Mouse (Mus musculus) heart, embryonic 14.5 days (tissue): Measurements from ENCODE around the gene Kcnj9. TPM values are rescaled to one million over a fixed set of nuclear protein-coding genes. Genes with fewer than 3 reads are reported as not detected.

Experiments used
- ATAC-seq: fragments of 200-750 bp; cut with Nextera tagmentation; 2 replicates; pipeline ENCODE4 v1.8.0; 2017; ENCODE audit warnings: low read depth, moderate TSS enrichment; ENCODE audit not compliant: insufficient number of reproducible peaks, insufficient read depth, low FRiP score
- H3K27ac ChIP-seq, 2 experiments: fragments of 200-500 bp in 1 of 2; fragments of 300-500 bp in 1 of 2; sonication (generic) in 1 of 2; replicated peaks in 1 of 2; 2 replicates each; pipeline ENCODE4 v1.5.1; 2012 to 2014; ENCODE audit warnings: low read depth in 2 of 2, low read length in 2 of 2, control low read depth in 1 of 2, mild to moderate bottlenecking in 1 of 2, mixed read lengths in 1 of 2; ENCODE audit not compliant: control insufficient read depth in 1 of 2, insufficient read depth in 1 of 2
- H3K27me3 ChIP-seq: fragments of 300-500 bp; sonication (generic); 2 replicates; pipeline ENCODE4 v1.6.1; 2014; ENCODE audit warnings: mild to moderate bottlenecking, low read length, control low read depth; ENCODE audit not compliant: control insufficient read depth, insufficient read depth
- H3K36me3 ChIP-seq: fragments of 300-500 bp; sonication (generic); 2 replicates; pipeline ENCODE4 v1.6.1; 2014; ENCODE audit warnings: mild to moderate bottlenecking, control low read depth, low read length, mixed read lengths; ENCODE audit not compliant: control insufficient read depth, insufficient read depth
- H3K4me1 ChIP-seq, 2 experiments: fragments of 200-500 bp in 1 of 2; fragments of 300-500 bp in 1 of 2; sonication (generic) in 1 of 2; 2 replicates each; pipeline ENCODE4 v1.6.1; 2012 to 2014; ENCODE audit warnings: low read length in 2 of 2, control low read depth in 1 of 2, mixed read lengths in 1 of 2; ENCODE audit not compliant: control insufficient read depth in 2 of 2, insufficient read depth in 2 of 2
- H3K4me2 ChIP-seq: fragments of 300-500 bp; sonication (generic); 2 replicates; pipeline ENCODE4 v1.6.1; 2014; ENCODE audit warnings: mild to moderate bottlenecking, low read length
- H3K4me3 ChIP-seq, 2 experiments: fragments of 200-500 bp in 1 of 2; fragments of 300-500 bp in 1 of 2; sonication (generic) in 1 of 2; 2 replicates each; pipeline ENCODE4 v1.5.1; 2012 to 2014; ENCODE audit warnings: low read length in 2 of 2, mild to moderate bottlenecking in 2 of 2, control low read depth in 1 of 2, low read depth in 1 of 2, moderate library complexity in 1 of 2; ENCODE audit not compliant: control insufficient read depth in 1 of 2, insufficient read depth in 1 of 2
- H3K9ac ChIP-seq: fragments of 300-500 bp; sonication (generic); 2 replicates; pipeline ENCODE4 v1.6.1; 2014; ENCODE audit warnings: mild to moderate bottlenecking, low read length
- H3K9me3 ChIP-seq: fragments of 300-500 bp; sonication (generic); 2 replicates; pipeline ENCODE4 v1.6.1; 2016; ENCODE audit warnings: low read length, control low read depth; ENCODE audit not compliant: control insufficient read depth
- WGBS: fragments of 180-500 bp; shearing (Covaris S2); extraction: QIAGEN DNeasy Blood & Tissue Kit; methylation state at CpG from one replicate; pipeline ENCODE4 v1.1.7; 2014; 5-methylcytosine and 5-hydroxymethylcytosine counted together
- polyA plus RNA-seq: library from polyadenylated mRNA; unstranded; fragments of >200 nt; fragmentation: Nextera tagmentation; extraction: Ambion mirVana; gene quantifications from 2 replicates; pipeline ENCODE4 v1.2.1, GENCODE M21; 2014

Gene Kcnj9
- polyA plus RNA-seq, 1 experiment from 2014 or later: not detected

- Histone ChIP-seq H3K9ac (no peak overlapping the region), H3K27me3 (peaks cover 9% of the 10 kb centered on the region), H3K4me2 (no peak overlapping the region), H3K36me3 (peaks cover 14% of the 10 kb centered on the region; the same call in 1 of the 2 replicates), H3K4me1 (no peaks in the 10 kb centered on the region), H3K27ac (no peak overlapping the region), H3K9me3 (no peaks in the 10 kb centered on the region), H3K4me3 (no peak overlapping the region)
- no peak for ATAC-seq
- 78% methylated on average over 7 of the region's 7 CpGs for WGBS
These were observed 9.8 kb downstream of the Kcnj9 start for GRCm38 (mm10) chr1:172319346-172319745.

GRCm38 (mm10) chr1:172318424-172319035, 10.6 kb downstream of the Kcnj9 start:
- WGBS: 82% methylated on average over 19 of the region's 19 CpGs
- ATAC-seq: no peak
- Histone ChIP-seq H3K36me3 (peaks cover 14% of the 10 kb centered on the region; the same call in 1 of the 2 replicates), H3K4me1 (no peaks in the 10 kb centered on the region), H3K27me3 (peaks cover 9% of the 10 kb centered on the region), H3K27ac (no peak overlapping the region), H3K4me3 (no peak overlapping the region), H3K9ac (no peak overlapping the region), H3K4me2 (no peak overlapping the region), H3K9me3 (no peaks in the 10 kb centered on the region)

GRCm38 (mm10) chr1:172317946-172318345, 11.2 kb downstream of the Kcnj9 start:
- Histone ChIP-seq H3K9ac (no peak overlapping the region), H3K27ac (no peak overlapping the region), H3K27me3 (peaks cover 8% of the 10 kb centered on the region), H3K4me1 (peaks cover 3 to 5% of the 10 kb centered on the region in 2 experiments), H3K9me3 (no peaks in the 10 kb centered on the region), H3K4me3 (no peak overlapping the region), H3K4me2 (no peak overlapping the region), H3K36me3 (peaks cover 14% of the 10 kb centered on the region; the same call in 1 of the 2 replicates)
- 60% methylated on average over 15 of the region's 15 CpGs for WGBS
- no peak for ATAC-seq

- no peak for ATAC-seq
- H3K4me3 ChIP-seq: no peak overlapping the region
- peaks cover 7 to 8% of the 10 kb centered on the region in 2 experiments for H3K4me1 ChIP-seq
- peaks cover 14% of the 10 kb centered on the region; the same call in 1 of the 2 replicates for H3K36me3 ChIP-seq
- no peak overlapping the region for H3K27ac ChIP-seq
- H3K27me3 ChIP-seq: peaks cover 4% of the 10 kb centered on the region; the same call in 1 of the 2 replicates
- 58% methylated on average over 18 of the region's 18 CpGs for WGBS
- H3K9me3 ChIP-seq: no peaks in the 10 kb centered on the region
- no peak overlapping the region for H3K4me2 ChIP-seq
- no peak overlapping the region for H3K9ac ChIP-seq
These were observed 11.7 kb downstream of the Kcnj9 start for GRCm38 (mm10) chr1:172317431-172317830.

GRCm38 (mm10) chr1:172314911-172315310, 14.2 kb downstream of the Kcnj9 start:
- H3K27me3 ChIP-seq: no peaks in the 10 kb centered on the region
- no peak for ATAC-seq
- 80% methylated on average over 3 of the region's 3 CpGs for WGBS
- no peak overlapping the region for H3K4me2 ChIP-seq
- no peaks in the 10 kb centered on the region for H3K9me3 ChIP-seq
- H3K4me3 ChIP-seq: no peak overlapping the region
- no peak overlapping the region for H3K9ac ChIP-seq
- H3K27ac ChIP-seq: no peak overlapping the region
- H3K36me3 ChIP-seq: peaks cover 8% of the 10 kb centered on the region; the same call in 1 of the 2 replicates
- peaks cover 11 to 13% of the 10 kb centered on the region in 2 experiments for H3K4me1 ChIP-seq

GRCm38 (mm10) chr1:172313613-172314411, 15.3 kb downstream of the Kcnj9 start:
- Histone ChIP-seq H3K9me3 (no peaks in the 10 kb centered on the region), H3K36me3 (peaks cover 8% of the 10 kb centered on the region; the same call in 1 of the 2 replicates), H3K27me3 (no peaks in the 10 kb centered on the region), H3K4me3 (no peak overlapping the region), H3K4me1 (peaks cover 13% of the 10 kb centered on the region in 2 experiments), H3K27ac (no peak overlapping the region), H3K4me2 (peak overlapping the region; percentile 70; the same call in 1 of the 2 replicates), H3K9ac (no peak overlapping the region)
- WGBS: 81% methylated on average over 10 of the region's 10 CpGs
- no peak for ATAC-seq

GRCm38 (mm10) chr1:172312768-172313561, 16.2 kb downstream of the Kcnj9 start:
- peak overlapping the region; percentile 73 for H3K9ac ChIP-seq
- WGBS: 18% methylated on average over 16 of the region's 16 CpGs
- ATAC-seq: peak; percentile 3; the same call in 1 of the 2 replicates
- H3K4me1 ChIP-seq: peaks cover 13% of the 10 kb centered on the region in 2 experiments
- H3K4me3 ChIP-seq: peak overlapping the region; percentile 61 to 65
- H3K27ac ChIP-seq: no peak overlapping the region
- no peaks in the 10 kb centered on the region for H3K9me3 ChIP-seq
- no peaks in the 10 kb centered on the region for H3K36me3 ChIP-seq
- H3K27me3 ChIP-seq: no peaks in the 10 kb centered on the region
- H3K4me2 ChIP-seq: peak overlapping the region; percentile 70
